Mouse (Mus musculus): ENCODE data around the gene Wif1.

The Wif1 gene

GRCm38 (mm10) chr10:121067416-121067951 is 33.7 kb downstream of the Wif1 start:
- in situ Hi-C loops (cut with MboI; ENCODE audit: unreplicated experiment in 2 of 2), result no loop called here

DNA sequence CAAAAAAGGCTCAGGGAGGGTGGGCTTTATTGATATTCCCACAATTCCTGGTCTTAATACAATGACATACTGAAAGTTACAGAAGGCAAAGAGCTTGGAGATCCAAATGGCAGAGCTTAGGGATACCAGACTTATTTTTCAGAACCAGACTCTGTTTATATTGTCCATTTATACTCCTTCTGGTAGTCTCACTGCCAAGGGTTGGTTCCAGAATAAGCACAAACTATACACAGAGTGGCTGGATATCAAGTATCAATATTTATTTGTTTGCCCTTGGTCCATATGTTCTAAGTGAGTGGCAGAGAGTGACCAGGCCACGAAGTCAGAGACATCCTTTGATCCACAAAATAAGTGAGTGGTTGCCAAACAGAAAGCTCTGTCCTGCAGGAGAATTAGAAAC is 34.2 kb downstream of the Wif1 start:
- in situ Hi-C loops (cut with MboI; ENCODE audit: unreplicated experiment in 2 of 2), result no loop called here

- in situ Hi-C loops (cut with MboI; ENCODE audit: unreplicated experiment in 2 of 2), result no loop called here
Measured at GRCm38 (mm10) chr10:121070742-121071141, 37.0 kb downstream of the Wif1 start.

- in situ Hi-C loops (cut with MboI; ENCODE audit: unreplicated experiment in 2 of 2), result no loop called here
Measured at GRCm38 (mm10) chr10:121080500-121080899, 46.7 kb downstream of the Wif1 start.

- in situ Hi-C loops (cut with MboI; ENCODE audit: unreplicated experiment in 2 of 2), result no loop called here
Measured at GRCm38 (mm10) chr10:121082881-121083280, 49.1 kb downstream of the Wif1 start.

GRCm38 (mm10) chr10:121083512-121083911 is 49.8 kb downstream of the Wif1 start:
- in situ Hi-C loops (cut with MboI; ENCODE audit: unreplicated experiment in 2 of 2), result no loop called here

GRCm38 (mm10) chr10:121088679-121089078 is 54.9 kb downstream of the Wif1 start:
- in situ Hi-C loops (cut with MboI; ENCODE audit: unreplicated experiment in 2 of 2), result no loop called here

GRCm38 (mm10) chr10:121089312-121089711 is 55.6 kb downstream of the Wif1 start:
- in situ Hi-C loops (cut with MboI; ENCODE audit: unreplicated experiment in 2 of 2), result no loop called here

- in situ Hi-C loops (cut with MboI; ENCODE audit: unreplicated experiment in 2 of 2), result no loop called here
Measured at GRCm38 (mm10) chr10:121090006-121090405, 56.2 kb downstream of the Wif1 start.

- in situ Hi-C loops (cut with MboI; ENCODE audit: unreplicated experiment in 2 of 2), result no loop called here
Measured at GRCm38 (mm10) chr10:121095948-121096347, 62.2 kb downstream of the Wif1 start.

DNA sequence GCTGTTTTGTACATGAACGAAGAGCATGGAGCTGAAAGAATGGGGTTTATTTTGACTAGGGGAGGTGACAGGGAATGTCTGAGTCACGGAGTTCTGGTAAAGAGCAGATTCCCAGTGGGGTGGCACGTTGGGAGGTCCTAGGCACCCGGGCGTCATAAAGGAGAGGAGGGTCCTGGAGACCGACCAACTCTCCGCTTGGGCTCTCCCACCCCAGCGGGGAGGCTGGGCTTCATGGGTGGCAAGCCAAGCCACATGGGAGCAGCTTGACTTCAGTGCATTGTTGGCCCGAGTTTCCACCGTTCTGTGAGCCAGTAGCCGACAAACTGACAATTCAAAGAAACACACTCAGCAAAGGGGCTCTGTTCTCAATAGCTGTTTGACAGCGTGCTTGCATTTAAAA is 64.5 kb downstream of the Wif1 start:
- in situ Hi-C loops (cut with MboI; ENCODE audit: unreplicated experiment in 2 of 2), result no loop called here

GRCm38 (mm10) chr10:121099658-121100057 is 65.9 kb downstream of the Wif1 start:
- in situ Hi-C loops (cut with MboI; ENCODE audit: unreplicated experiment in 2 of 2), result no loop called here

GRCm38 (mm10) chr10:121116115-121116514 is 82.4 kb downstream of the Wif1 start:
- in situ Hi-C loops (cut with MboI; ENCODE audit: unreplicated experiment in 2 of 2), result no loop called here

GRCm38 (mm10) chr10:121116636-121117035 is 82.9 kb downstream of the Wif1 start:
- in situ Hi-C loops (cut with MboI; ENCODE audit: unreplicated experiment in 2 of 2), result no loop called here

DNA sequence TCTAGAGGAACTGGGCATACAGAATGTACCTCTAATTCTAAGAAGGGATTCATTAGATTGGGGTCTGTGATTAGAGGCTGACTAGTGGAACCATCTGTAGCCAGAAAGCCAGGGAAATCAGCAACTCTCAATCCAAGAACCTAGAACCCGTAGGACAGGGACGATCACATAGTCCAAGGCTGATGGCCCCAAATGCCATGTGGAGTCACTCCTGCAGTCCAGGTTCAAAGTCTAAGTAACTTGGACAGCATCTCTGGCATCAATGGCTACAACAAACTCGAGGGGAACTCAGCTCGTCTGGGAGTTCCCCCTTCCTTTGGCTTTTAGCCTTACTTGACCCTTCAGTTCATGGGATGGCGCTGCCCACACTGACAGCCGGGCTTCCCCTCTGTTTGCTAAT is 87.0 kb downstream of the Wif1 start:
- in situ Hi-C loops (cut with MboI; ENCODE audit: unreplicated experiment in 2 of 2), result no loop called here

DNA sequence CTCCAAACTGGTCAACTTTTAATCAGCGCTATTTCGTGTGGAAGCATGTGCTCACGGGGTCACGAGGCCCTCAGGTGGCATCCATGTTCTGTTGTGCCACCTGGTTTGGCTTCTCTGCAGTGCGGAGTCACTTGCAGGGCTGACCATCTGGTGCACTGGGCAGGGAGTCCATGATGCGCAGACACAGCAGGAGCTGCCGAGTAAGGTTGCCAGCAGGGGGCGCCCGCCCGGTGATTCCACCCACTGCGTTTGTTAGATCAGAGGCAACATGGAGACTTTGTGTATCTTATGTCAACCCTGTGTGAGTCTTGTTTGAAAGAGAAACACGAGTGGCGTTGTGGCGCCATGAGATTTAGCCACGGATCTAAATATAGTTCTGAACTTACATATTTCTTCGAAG is 90.7 kb downstream of the Wif1 start:
- in situ Hi-C loops (cut with MboI; ENCODE audit: unreplicated experiment in 2 of 2), result no loop called here

- in situ Hi-C loops (cut with MboI; ENCODE audit: unreplicated experiment in 2 of 2), result no loop called here
Measured at GRCm38 (mm10) chr10:121129000-121129925, 95.5 kb downstream of the Wif1 start.
